Mouse (Mus musculus): ENCODE measurements around the gene Erbb3. TPM values are rescaled to one million over a fixed set of nuclear protein-coding genes. Genes with fewer than 3 reads are reported as not detected.

Erbb3 gene
- total RNA-seq, 2 experiments from 2014 or later: 8.9 to 10.9 TPM

- DNase-seq (ENCODE audit: low spot score in 2 of 2): no peak
These were observed 23.6 kb upstream of the Erbb3 start for GRCm38 (mm10) chr10:128613154-128613440.

- DNase-seq (ENCODE audit: low spot score in 2 of 2): peak; percentile 41 to 63
These were observed 23.1 kb upstream of the Erbb3 start for GRCm38 (mm10) chr10:128612433-128613153.

GRCm38 (mm10) chr10:128606483-128606882 is 17.0 kb upstream of the Erbb3 start:
- DNase-seq (ENCODE audit: low spot score in 2 of 2): no peak

- no peak for DNase-seq (ENCODE audit: low spot score in 2 of 2)
These were observed 13.1 kb upstream of the Erbb3 start for GRCm38 (mm10) chr10:128602470-128603128.

GRCm38 (mm10) chr10:128601499-128601898 is 12.0 kb upstream of the Erbb3 start:
- no peak for DNase-seq (ENCODE audit: low spot score in 2 of 2)

GRCm38 (mm10) chr10:128598476-128598875 is 9.0 kb upstream of the Erbb3 start:
- no peak for DNase-seq (ENCODE audit: low spot score in 2 of 2)

- no peak for DNase-seq (ENCODE audit: low spot score in 2 of 2)
These were observed 3.3 kb upstream of the Erbb3 start for GRCm38 (mm10) chr10:128592797-128593196.

GRCm38 (mm10) chr10:128591436-128591835 is 2.0 kb upstream of the Erbb3 start:
- no peak for DNase-seq (ENCODE audit: low spot score in 2 of 2)

- DNase-seq (ENCODE audit: low spot score in 2 of 2): peak; percentile 33 to 52
These were observed 790 bp upstream of the Erbb3 start for GRCm38 (mm10) chr10:128590193-128590690.

GRCm38 (mm10) chr10:128588775-128589463 is 533 bp downstream of the Erbb3 start:
- DNase-seq (ENCODE audit: low spot score in 2 of 2): no peak

- no peak for DNase-seq (ENCODE audit: low spot score in 2 of 2)
These were observed 1.3 kb downstream of the Erbb3 start for GRCm38 (mm10) chr10:128588136-128588535.

- no peak for DNase-seq (ENCODE audit: low spot score in 2 of 2)
These were observed 1.8 kb downstream of the Erbb3 start for GRCm38 (mm10) chr10:128587697-128588096.

GRCm38 (mm10) chr10:128587120-128587519 is 2.3 kb downstream of the Erbb3 start:
- no peak for DNase-seq (ENCODE audit: low spot score in 2 of 2)

GRCm38 (mm10) chr10:128586546-128586945 is 2.9 kb downstream of the Erbb3 start:
- no peak for DNase-seq (ENCODE audit: low spot score in 2 of 2)

- no peak for DNase-seq (ENCODE audit: low spot score in 2 of 2)
These were observed 5.1 kb downstream of the Erbb3 start for GRCm38 (mm10) chr10:128584386-128584785.

GRCm38 (mm10) chr10:128583644-128584043 is 5.8 kb downstream of the Erbb3 start:
- peak in 1 of 2 experiments; percentile 27 for DNase-seq (ENCODE audit: low spot score in 2 of 2)

- DNase-seq (ENCODE audit: low spot score in 2 of 2): no peak
These were observed 9.7 kb downstream of the Erbb3 start for GRCm38 (mm10) chr10:128579731-128580130.

- no peak for DNase-seq (ENCODE audit: low spot score in 2 of 2)
These were observed 10.2 kb downstream of the Erbb3 start for GRCm38 (mm10) chr10:128579298-128579697.

GRCm38 (mm10) chr10:128578330-128578729 is 11.1 kb downstream of the Erbb3 start:
- DNase-seq (ENCODE audit: low spot score in 2 of 2): no peak

GRCm38 (mm10) chr10:128575063-128575462 is 14.4 kb downstream of the Erbb3 start:
- DNase-seq (ENCODE audit: low spot score in 2 of 2): no peak

- DNase-seq (ENCODE audit: low spot score in 2 of 2): peak; percentile 93 to 99
These were observed 23.5 kb downstream of the Erbb3 start, which contains the start of gene Pa2g4 for GRCm38 (mm10) chr10:128565788-128566531. Gene Pa2g4, minus strand, starts transcription at chr10:128565987.
